Mouse (Mus musculus): ENCODE data around the gene Six5.

GRCm38 (mm10) chr7:19086042-19086441 is 8.4 kb upstream of the Six5 start:
- TF ChIP-seq CTCF (IDR thresholded peaks at IDR 0.05; ENCODE audit: borderline replicate concordance, insufficient read depth, low read length) (no peak), POLR2A (IDR thresholded peaks at IDR 0.05; ENCODE audit: low read depth, low read length) (peak; percentile 42; the same call in 1 of the 2 replicates)
